Mouse (Mus musculus) lung, postnatal 0 days (tissue): Measurements from ENCODE around the gene Rufy2.
"Not testable (repeated sequence)": the region's sequence is repeated elsewhere in the genome, so short reads cannot be mapped to it uniquely, and the experiment has no call there.

Experiments
- CTCF ChIP-seq: IDR thresholded peaks from 2 replicates; pipeline ENCODE4 v1.5.1; 2016; ENCODE audit warnings: antibody characterized with exemption, mild to moderate bottlenecking
- EP300 ChIP-seq: IDR thresholded peaks from 2 replicates; pipeline ENCODE4 v1.6.1; 2016; ENCODE audit warnings: antibody characterized with exemption, mild to moderate bottlenecking, control low read depth

- not testable (repeated sequence) for TF ChIP-seq EP300, CTCF
Observed at GRCm38 (mm10) chr10:63054071-63054470, 74.0 kb downstream of the Rufy2 start.
